8 mouse cellular contexts compared by ENCODE assay signal in the genomic region with DNA sequence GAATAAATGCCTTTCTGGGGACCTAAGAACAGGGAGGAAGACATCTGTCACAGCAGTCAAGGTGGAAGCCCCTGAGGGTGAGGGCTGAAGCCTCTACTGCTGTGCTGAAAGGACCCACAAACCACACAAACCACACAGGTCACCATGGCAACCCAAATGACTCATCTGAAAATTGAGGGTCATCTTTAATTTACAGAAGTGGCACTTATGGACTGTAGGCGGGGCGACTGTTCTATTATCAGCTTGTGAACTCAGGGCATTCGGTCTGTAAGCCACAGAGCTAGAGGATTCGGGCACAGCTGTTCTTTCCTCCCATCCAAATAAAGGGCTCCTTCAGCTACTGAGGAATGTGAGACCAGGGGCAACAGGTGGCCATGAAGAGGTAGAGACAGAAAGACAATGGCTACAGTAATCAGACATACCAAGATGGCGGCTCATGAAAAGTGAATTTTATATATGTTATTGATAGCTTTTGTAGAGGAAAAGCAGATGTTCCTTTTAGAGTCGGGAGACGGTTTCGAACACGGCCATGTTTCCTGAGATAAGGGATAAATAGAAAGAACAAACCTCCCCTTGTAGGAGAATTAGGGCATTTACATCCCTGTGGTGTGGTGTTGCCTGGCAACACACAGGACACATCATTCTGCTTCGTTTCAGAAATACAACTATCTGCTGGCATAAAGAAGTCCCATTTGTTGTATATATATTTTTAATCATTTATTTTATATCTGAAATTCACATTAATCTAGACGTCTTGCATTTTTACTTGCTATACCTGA. TPM values are rescaled to one million over a fixed set of nuclear protein-coding genes. Genes with fewer than 3 reads are reported as not detected.
A peak's percentile ranks its signal among the peaks of the same experiment; 100 is the strongest.
DNase-seq lines count a peak whose midpoint lies in the region; ATAC-seq lines count a peak whose summit lies in the region.
"Had no signal": no experiment of that assay in that cellular context is flagged by ENCODE, and none has a peak within 500 bp of the region (broad histone marks: within the 10 kb centered on the region; RNA-seq: fewer than 3 reads in every experiment).

No protein-coding gene starts in this region.

- no peaks in the 10 kb centered on the region for H3K36me3 ChIP-seq in hindbrain, embryonic 11.5 days (ENCODE audit: control insufficient read depth, insufficient read depth, low read length)
- H3K36me3 ChIP-seq: heart, embryonic 13.5 days had no signal

- peak; percentile 42 to 59 for DNase-seq in spleen, postnatal 36 days (ENCODE audit: low spot score in 2 of 2)
- no peak for DNase-seq in spleen, postnatal 10 days (ENCODE audit: low spot score in 2 of 2)
- DNase-seq in hindbrain, embryonic 11.5 days (ENCODE audit: low spot score) = peak; percentile 34
- peak; percentile 65 for DNase-seq in mesoderm, embryonic 11.5 days (ENCODE audit: low read depth, low spot score)
- DNase-seq in cerebellum, postnatal 4 days (ENCODE audit: low spot score in 2 of 2) = no peak
- no peak for DNase-seq in heart, postnatal 36 days
- no peak for DNase-seq in adrenal gland, adult 18-20 months (ENCODE audit: low spot score in 2 of 2)

- peak; percentile 77 for ATAC-seq in hindbrain, embryonic 11.5 days (ENCODE audit: low FRiP score)

- H3K27me3 ChIP-seq in hindbrain, embryonic 11.5 days (ENCODE audit: control insufficient read depth, insufficient read depth, low read length) = no peaks in the 10 kb centered on the region

- no peak overlapping the region for H3K4me2 ChIP-seq in hindbrain, embryonic 11.5 days (replicated peaks; ENCODE audit: low read depth, low read length)
- H3K4me2 ChIP-seq: heart, embryonic 13.5 days had no signal

- intact Hi-C loops in heart, postnatal 36 days (cut with DNase I) = loop anchor here (1.0 to 5.0 kb wide), 4 partner anchors 72 to 369 kb away; no protein-coding TSS in a partner anchor

- H3K4me3 ChIP-seq in hindbrain, embryonic 11.5 days (ENCODE audit: low read depth, low read length) = no peak overlapping the region
- H3K4me3 ChIP-seq: heart, embryonic 13.5 days had no signal

- no peak overlapping the region for H3K9ac ChIP-seq in hindbrain, embryonic 11.5 days (ENCODE audit: low read depth, low read length)
- H3K9ac ChIP-seq: heart, embryonic 13.5 days had no signal

- no peak overlapping the region for H3K27ac ChIP-seq in hindbrain, embryonic 11.5 days (ENCODE audit: low read depth, low read length)
- H3K27ac ChIP-seq: heart, embryonic 13.5 days had no signal

- WGBS in hindbrain, embryonic 11.5 days = 50% methylated on average over 11 of the region's 11 CpGs

- no peaks in the 10 kb centered on the region; the same call in 1 of the 2 replicates for H3K4me1 ChIP-seq in hindbrain, embryonic 11.5 days (replicated peaks; ENCODE audit: control insufficient read depth, insufficient read depth, low read length)

- no peaks in the 10 kb centered on the region for H3K9me3 ChIP-seq in hindbrain, embryonic 11.5 days (ENCODE audit: control insufficient read depth, low read length)
- H3K9me3 ChIP-seq: heart, embryonic 13.5 days had no signal

RNA-seq across cellular contexts. Expression of a gene that starts 17.2 kb away (rescaled TPM):
- 145 and 157 TPM in 2 replicates for polyA plus RNA-seq in hindbrain, embryonic 11.5 days (2014; fragmentation: Nextera tagmentation; extraction: Ambion mirVana)
- 10 to 100 TPM; 20.0 to 23.2 TPM for total RNA-seq in heart, postnatal 36 days (2021)
- 10 to 100 TPM; 29.5 to 51.1 TPM for total RNA-seq in adrenal gland, adult 18-20 months (2021)

RNA-seq across cellular contexts. Expression of a gene that starts 56.7 kb away (rescaled TPM):
- polyA plus RNA-seq in hindbrain, embryonic 11.5 days (2014; fragmentation: Nextera tagmentation; extraction: Ambion mirVana) = 0.11 TPM in 1 of 2 replicates, not detected in the other
- under 1 TPM in 1 of 2 experiments, not detected in 1; 0.27 TPM for total RNA-seq in heart, postnatal 36 days (2021)
- total RNA-seq in adrenal gland, adult 18-20 months (2021) = 1 to 10 TPM; 1.7 to 1.8 TPM
- polyA plus RNA-seq: heart, embryonic 13.5 days had no signal

Comparison
In these comparisons a context has a peak if more than half of its experiments do, and no peak if none do; other contexts are left out.
1. DNase-seq: peak in spleen, postnatal 36 days (2 of 2), hindbrain, embryonic 11.5 days (single experiment) and mesoderm, embryonic 11.5 days (single experiment); none in spleen, postnatal 10 days (0 of 2), cerebellum, postnatal 4 days (0 of 2), heart, postnatal 36 days (0 of 2) and adrenal gland, adult 18-20 months (0 of 2).